Mouse (Mus musculus) layer of hippocampus, postnatal 36 days (tissue): ENCODE data around the gene Dnajc30. TPM values are rescaled to one million over a fixed set of nuclear protein-coding genes. Genes with fewer than 3 reads are reported as not detected.
"Not testable (repeated sequence)": the region's sequence is repeated elsewhere in the genome, so short reads cannot be mapped to it uniquely, and the experiment has no call there.

Experiments
- DNase-seq, 2 experiments: peaks; one replicate each; pipeline ENCODE4 v3.0.0; 2022
- total RNA-seq, 2 experiments: library from RNA; stranded (reverse); gene quantifications; 2 replicates each; pipeline ENCODE4 v1.2.3; 2021

Dnajc30 gene
- 10 to 100 TPM; 38.3 to 38.4 TPM for total RNA-seq

GRCm38 (mm10) chr5:135063629-135064381, at the start of gene Dnajc30:
TSS of gene Dnajc30 (plus strand) at chr5:135064202.
- DNase-seq, result peak; percentile 97

- DNase-seq, result peak; percentile 87 to 90
Measured at GRCm38 (mm10) chr5:135015497-135015896, 48.5 kb upstream of the Dnajc30 start.

GRCm38 (mm10) chr5:135016224-135016759, 47.7 kb upstream of the Dnajc30 start:
- no peak for DNase-seq

DNA sequence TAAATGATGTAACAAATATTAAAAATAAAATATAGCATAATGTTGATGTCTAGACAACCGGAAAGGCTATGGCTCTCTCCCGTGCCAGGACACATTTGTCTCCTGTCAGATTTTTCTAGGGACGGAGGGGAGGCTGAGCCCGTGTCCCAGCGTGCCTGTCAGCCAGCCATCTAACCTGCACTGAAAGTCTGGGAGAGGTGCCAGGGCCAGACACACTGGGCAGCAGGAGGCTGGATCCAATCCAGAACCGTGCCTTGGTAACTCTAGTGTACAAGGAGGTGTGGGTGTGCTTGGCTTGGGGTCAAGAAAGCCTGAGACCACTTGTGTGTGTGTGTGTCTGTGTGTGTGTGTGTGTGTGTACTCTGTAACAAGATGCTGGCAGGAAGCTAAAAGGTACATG, 42.2 kb upstream of the Dnajc30 start:
- no peak for DNase-seq

GRCm38 (mm10) chr5:135023344-135024173, 40.4 kb upstream of the Dnajc30 start, which contains the start of gene Stx1a:
TSS of gene Stx1a (plus strand) at chr5:135023482.
- DNase-seq, result peak; percentile 88 to 89

- no peak for DNase-seq
Measured at GRCm38 (mm10) chr5:135024665-135025224, 39.3 kb upstream of the Dnajc30 start.

DNA sequence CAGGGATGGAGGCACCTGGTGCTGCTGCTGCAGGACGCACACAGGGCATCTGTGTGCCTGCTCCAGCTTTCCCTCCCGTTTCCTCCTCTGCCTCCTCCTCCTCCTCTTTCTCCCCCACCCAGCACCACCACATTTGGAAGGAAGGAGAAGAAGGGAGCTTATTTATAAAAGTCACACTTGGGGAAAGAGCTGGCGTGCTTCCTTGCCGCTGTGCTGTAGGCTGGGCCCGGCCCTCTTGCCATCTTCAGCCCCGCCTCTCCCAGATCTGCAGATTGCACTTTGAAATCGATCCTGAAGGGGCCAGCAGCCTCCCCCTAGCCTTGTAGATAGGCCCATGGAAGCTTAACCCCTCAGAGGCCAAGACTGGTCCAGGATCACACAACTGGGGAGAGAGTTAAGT, 38.1 kb upstream of the Dnajc30 start:
- DNase-seq, result no peak

- DNase-seq, result peak in 1 of 2 experiments; percentile 49
Measured at GRCm38 (mm10) chr5:135029007-135029854, 34.8 kb upstream of the Dnajc30 start.

- no peak for DNase-seq
Measured at GRCm38 (mm10) chr5:135032581-135032980, 31.4 kb upstream of the Dnajc30 start.

DNA sequence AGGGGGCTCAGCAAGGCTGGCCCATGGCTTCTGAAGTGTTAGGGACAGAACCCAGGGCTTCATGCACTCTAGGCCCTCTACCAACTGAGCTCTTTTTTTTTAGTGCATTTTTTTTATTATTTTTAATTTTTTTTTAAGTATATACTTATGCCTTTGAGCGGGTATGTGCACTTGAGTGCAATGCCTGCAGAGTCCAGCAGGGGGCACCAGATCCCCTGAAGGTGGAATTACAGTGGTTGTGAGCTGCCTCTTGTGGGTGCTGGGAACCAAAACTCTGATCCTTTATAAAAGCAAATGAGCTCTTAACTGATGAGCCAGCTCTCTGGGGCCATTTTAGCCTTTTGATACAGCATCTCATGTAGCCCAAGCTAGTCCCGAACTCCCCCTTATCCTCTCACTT, 29.4 kb upstream of the Dnajc30 start:
- DNase-seq, result no peak

DNA sequence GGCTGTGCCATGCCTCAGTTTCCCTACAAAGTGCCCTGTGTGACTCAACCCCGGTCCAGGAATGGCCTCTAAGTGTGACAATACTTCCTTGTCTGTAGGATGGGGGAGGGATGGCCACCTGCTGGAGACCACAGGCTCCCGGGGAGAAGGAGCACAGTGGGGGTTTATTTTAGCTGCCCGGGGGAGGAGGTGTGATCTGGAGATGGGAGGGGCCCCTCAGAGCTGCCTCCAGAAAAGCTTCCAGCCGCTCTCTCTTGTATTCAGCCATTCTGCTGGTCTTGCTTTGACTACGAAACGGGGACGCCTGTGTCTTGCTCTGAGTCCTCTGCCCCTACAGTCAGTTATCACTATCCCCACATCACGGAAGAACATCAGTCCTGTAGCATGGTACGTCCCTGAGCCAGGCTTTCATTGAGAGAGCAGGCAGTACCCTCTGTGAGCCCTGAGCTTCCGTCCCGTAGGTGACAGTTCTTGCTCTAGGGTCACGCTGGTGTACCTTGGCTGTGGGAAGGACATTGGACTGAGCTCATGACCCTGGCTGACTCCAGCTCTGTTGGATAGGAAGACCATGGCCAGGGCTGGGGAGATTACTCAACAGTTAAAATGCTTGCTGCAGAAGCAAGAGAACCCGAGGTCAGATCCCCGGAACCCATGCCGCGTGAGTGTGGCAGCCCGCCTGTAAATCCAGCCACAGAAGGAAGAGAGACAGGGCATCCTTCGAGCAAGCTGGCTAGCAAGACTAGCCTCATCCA, 28.2 kb upstream of the Dnajc30 start:
- DNase-seq, result no peak

DNA sequence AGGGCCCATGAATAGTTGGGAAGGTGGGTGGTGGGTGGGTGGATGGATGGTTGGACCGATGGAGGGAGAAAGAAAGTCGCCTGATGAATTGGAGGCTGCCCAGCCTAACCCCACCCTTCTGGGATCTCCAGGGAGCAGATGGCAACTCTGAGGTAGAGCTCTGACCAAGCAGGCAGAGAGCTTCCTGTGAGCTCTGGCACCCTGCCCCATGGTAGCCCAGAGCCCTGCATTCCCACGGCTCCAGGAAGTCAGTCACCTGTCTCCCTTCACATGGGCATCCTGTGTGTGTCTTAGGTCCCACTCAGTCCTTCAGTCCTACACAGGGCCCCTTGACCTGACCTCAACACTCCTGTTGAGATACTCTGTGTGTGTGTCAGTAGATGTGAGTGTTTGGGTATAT, 26.1 kb upstream of the Dnajc30 start:
- no peak for DNase-seq

- DNase-seq, result no peak
Measured at GRCm38 (mm10) chr5:135039541-135039940, 24.5 kb upstream of the Dnajc30 start.

DNA sequence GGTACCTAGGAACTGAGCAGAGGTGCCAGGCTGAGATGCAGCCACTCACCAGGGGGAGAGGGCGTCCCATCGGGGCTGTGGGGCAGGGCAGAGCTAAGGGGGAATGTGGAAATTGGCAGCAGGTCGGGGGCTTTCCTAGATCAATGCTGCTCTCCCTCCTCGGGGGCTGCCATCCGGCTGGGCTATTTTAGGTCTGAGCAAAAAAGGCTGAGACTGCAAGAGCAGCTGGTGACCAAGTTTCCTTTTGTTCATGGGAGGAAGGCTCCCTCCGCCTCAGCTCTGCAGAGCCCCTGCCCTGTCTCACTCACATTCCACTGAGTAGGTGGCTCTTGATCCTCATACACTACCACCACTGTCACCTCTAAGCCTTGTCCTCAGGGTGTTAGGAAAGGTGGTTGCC, 23.9 kb upstream of the Dnajc30 start:
- no peak for DNase-seq

- DNase-seq, result no peak
Measured at GRCm38 (mm10) chr5:135040777-135041176, 23.2 kb upstream of the Dnajc30 start.

DNA sequence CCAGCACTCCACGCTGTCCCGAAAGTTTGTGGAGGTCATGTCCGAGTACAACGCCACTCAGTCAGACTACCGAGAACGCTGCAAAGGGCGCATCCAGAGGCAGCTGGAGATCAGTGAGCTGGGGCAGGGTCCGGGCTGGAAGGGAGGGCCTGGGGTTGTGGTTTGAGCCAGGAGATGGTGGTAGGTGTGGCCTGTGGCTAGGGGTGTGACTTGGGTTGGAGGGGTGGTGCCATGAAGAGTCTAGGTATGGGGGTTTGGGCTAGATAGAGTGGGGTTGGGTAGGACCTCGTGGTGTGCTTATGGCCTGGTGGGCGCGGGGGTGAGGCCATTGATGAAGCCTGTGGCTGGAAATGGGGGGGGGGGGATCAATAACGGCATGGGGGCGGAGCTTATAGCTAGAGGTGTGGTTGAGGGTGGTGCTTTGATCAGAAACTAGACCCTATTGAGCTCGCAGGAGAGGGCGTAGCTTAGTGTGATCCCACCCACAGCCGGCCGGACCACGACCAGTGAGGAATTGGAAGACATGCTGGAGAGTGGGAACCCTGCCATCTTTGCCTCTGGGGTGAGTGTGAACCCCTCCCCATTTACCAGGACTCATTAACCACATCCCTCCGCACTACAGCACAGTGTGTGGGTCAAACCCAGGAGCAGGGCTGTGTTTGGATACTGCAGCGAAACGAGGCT, 21.8 kb upstream of the Dnajc30 start:
- DNase-seq, result no peak

GRCm38 (mm10) chr5:135044575-135044974, 19.4 kb upstream of the Dnajc30 start:
- DNase-seq, result no peak

DNA sequence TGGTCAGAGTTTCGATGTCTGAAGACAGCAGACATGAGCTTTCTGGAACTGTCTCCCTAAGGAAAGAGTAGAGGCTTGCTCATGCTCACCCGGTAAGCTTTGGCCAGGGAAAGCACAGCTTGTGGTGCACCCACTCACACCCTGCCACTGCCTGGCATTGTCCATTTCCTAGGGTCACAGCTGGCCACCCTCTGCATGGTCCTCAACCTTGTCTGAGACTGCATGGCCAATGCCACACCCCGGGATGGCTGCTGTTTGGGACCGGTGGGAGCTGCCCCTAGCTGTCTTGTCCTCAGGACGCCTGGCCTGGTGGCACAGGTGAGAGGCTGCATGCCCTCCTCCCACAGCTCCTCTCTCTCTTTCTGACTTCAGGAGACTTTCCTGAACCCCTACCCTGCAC, 15.5 kb upstream of the Dnajc30 start:
- no peak for DNase-seq

DNA sequence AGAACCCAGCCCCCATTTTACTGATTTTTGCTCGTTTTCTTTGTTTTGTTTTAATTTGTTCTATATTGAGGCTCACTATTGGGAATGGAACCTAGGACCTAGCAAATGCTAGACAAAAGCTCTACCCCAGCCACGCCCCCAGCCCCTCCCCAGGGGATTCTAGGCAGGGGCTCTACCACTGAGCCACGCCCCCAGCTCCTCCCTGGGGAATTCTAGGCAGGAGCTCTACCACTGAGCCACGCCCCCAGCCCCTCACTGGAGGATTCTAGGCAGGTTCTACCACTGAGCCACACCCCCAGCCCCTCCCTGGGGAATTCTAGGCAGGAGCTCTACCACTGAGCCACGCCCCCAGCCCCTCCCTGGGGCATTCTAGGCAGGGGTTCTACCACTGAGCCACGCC, 14.7 kb upstream of the Dnajc30 start:
- not testable (repeated sequence) for DNase-seq

- no peak for DNase-seq
Measured at GRCm38 (mm10) chr5:135053356-135053755, 10.6 kb upstream of the Dnajc30 start.

- no peak for DNase-seq
Measured at GRCm38 (mm10) chr5:135064382-135064766, 372 bp downstream of the Dnajc30 start.
